Mouse (Mus musculus): ENCODE measurements at regions not wholly inside any gene's neighbourhood (a gene's known extent, or its start where the extent isn't known, plus 50 kb on each side); places are given as distances from the start of the nearest gene placed in this dataset.

DNA sequence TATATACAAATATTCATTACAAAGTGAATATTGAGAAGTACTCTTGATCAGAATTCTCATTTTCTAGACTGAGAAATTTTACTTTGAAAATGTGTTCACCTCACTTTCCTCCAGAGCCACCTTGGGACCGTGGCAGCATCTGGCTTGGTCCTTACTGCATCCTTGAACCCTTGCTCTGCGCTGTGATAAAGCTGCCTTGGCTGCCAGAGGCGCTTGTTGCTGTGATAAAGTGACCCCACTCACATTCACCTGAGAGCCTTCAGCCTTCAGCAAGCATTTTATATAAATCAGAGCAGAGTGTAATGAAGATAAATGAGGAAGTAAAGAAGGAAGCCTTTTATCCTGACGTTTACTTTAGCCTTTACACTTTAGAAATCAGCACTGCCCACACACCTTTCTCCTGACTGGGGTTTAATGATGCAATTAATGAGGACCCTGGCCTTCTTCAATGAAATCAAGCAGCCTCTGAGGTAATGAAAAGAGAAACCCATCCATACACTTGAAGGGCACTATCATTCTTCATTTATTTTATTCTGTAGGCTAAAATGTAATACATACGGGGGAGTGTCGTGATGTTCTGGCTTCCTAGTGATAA lies 532.8 kb downstream of the Rfpl4b start:
- DNase-seq (ENCODE audit: low read depth, low spot score): no peak

DNA sequence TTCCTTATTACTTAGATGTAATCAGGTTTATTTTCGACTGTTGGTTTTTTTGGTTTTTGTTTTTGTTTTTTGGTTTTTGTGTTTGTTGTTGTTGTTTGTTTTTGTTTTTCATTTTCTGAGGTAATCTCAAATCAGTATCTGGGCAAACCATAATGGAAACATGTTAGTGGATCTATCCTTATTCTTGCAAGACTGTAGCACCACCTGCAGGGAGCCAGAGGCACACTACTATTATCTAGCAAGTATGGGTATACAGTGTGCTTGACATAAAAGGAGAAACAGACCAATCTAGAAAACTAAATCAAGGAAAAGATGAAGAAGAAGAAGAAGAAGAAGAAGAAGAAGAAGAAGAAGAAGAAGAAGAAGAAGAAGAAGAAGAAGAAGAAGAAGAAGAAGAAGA lies 552.4 kb downstream of the Rfpl4b start:
- DNase-seq (ENCODE audit: low read depth, low spot score): peak; percentile 12

DNA sequence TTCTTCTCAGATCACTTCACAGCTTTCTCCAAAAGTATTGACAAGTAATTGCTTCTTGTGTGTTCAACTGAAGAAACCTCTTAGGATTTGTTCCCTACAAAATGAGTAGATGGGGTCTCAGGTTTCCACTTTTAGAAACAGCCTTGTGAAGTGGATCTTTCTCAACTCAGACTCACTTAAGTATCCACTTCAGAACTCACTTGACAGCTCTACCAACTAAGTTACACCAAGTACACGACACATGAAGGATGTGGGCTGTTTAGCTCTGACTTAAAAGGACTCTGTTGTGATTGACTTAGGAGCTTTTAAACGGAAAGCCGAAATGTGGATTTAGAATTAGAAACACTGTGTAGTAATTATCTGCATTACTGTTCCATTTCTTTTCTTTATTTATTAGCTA lies 556.0 kb downstream of the Rfpl4b start:
- DNase-seq (ENCODE audit: low read depth, low spot score): no peak

DNA sequence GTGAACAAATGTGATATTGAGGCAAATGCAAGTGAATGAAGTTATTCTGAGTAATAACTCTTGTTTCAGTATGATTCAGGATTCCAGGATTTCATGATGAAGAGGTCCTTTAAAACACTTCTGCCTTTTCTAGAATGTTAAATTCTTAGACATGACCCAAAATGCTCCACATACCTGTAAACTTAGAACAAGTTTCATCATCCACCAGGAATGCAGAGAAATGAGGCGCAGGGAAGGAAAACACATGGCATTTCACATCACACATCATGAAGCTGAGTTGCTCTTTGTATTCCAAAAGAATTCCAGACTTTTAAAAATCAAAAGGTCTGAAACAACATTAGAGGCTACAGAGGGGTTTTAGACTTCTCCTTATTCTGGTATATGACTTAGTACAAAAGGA lies 574.8 kb downstream of the Rfpl4b start:
- no peak for DNase-seq (ENCODE audit: low read depth, low spot score)
